ENCODE assay signal across 20 mouse cellular contexts in genomic region chr15:85311058-85311657, GRCm38 (mm10). TPM values are rescaled to one million over a fixed set of nuclear protein-coding genes. Genes with fewer than 3 reads are reported as not detected.
DNase-seq lines count a peak whose midpoint lies in the region; ATAC-seq and TF ChIP-seq lines count a peak whose summit lies in the region.
"Had no signal": no experiment of that assay in that cellular context is flagged by ENCODE, and none has a peak within 500 bp of the region (broad histone marks: within the 10 kb centered on the region; RNA-seq: fewer than 3 reads in every experiment).

No protein-coding gene starts in this region.

- 52% methylated on average over 10 of the region's 10 CpGs for WGBS in liver, embryonic 16.5 days (ENCODE audit: insufficient replicate concordance)
- 50% methylated on average over 10 of the region's 10 CpGs for WGBS in lung, adult 2 months
- WGBS in intestine, embryonic 15.5 days, result 55% methylated on average over 10 of the region's 10 CpGs
- 43% methylated on average over 10 of the region's 10 CpGs for WGBS in stomach, embryonic 16.5 days

- H3K27ac ChIP-seq in liver, embryonic 16.5 days (ENCODE audit: low read length), result no peak overlapping the region
- no peak overlapping the region for H3K27ac ChIP-seq in intestine, embryonic 15.5 days
- H3K27ac ChIP-seq in stomach, embryonic 16.5 days (ENCODE audit: low read length), result no peak overlapping the region
- H3K27ac ChIP-seq: forebrain, embryonic 13.5 days; heart, adult 2 months; hindbrain, embryonic 13.5 days; kidney, postnatal 0 days; limb, embryonic 15.5 days; macrophage; neural tube, embryonic 13.5 days had no signal

- DNase-seq in liver, result no peak
- peak; percentile 51 for DNase-seq in lung, postnatal 25 days (ENCODE audit: low spot score)
- no peak for DNase-seq in lung, adult 2 months
- no peak for DNase-seq in spleen, postnatal 14 days (ENCODE audit: low spot score in 2 of 2)
- DNase-seq: adrenal gland, postnatal 14 days; cerebellum, adult 8-10 months; gastrocnemius, postnatal 36 days; heart, adult 2 months; kidney, adult 18-20 months; left cerebral cortex, postnatal 4 days had no signal

- H3K4me2 ChIP-seq in liver, embryonic 16.5 days (ENCODE audit: low read depth, low read length), result peak overlapping the region; percentile 18; the same call in 1 of the 2 replicates
- H3K4me2 ChIP-seq in intestine, embryonic 15.5 days (replicated peaks), result peak overlapping the region; percentile 15; the same call in 1 of the 2 replicates
- no peak overlapping the region for H3K4me2 ChIP-seq in stomach, embryonic 16.5 days (ENCODE audit: low read depth, low read length)
- H3K4me2 ChIP-seq: forebrain, embryonic 13.5 days; hindbrain, embryonic 13.5 days; limb, embryonic 15.5 days; neural tube, embryonic 13.5 days had no signal

- no peak for TF ChIP-seq POLR2A in lung, adult 2 months (IDR thresholded peaks at IDR 0.05; ENCODE audit: borderline replicate concordance, extremely low read depth, low read depth, low read length)

- no peak overlapping the region for H3K4me3 ChIP-seq in liver, embryonic 16.5 days (ENCODE audit: low read depth, low read length)
- H3K4me3 ChIP-seq in lung, adult 2 months (replicated peaks; ENCODE audit: extremely low read depth, low read depth, low read length), result no peak overlapping the region
- H3K4me3 ChIP-seq in intestine, embryonic 15.5 days (replicated peaks), result no peak overlapping the region
- H3K4me3 ChIP-seq in stomach, embryonic 16.5 days (replicated peaks; ENCODE audit: low read length), result no peak overlapping the region
- H3K4me3 ChIP-seq: forebrain, embryonic 13.5 days; heart, adult 2 months; hindbrain, embryonic 13.5 days; limb, embryonic 15.5 days; neural tube, embryonic 13.5 days had no signal

- TF ChIP-seq CTCF in lung, adult 2 months (IDR thresholded peaks at IDR 0.05; ENCODE audit: insufficient read depth, low read length), result no peak

- H3K9me3 ChIP-seq in liver, embryonic 16.5 days (replicated peaks; ENCODE audit: control insufficient read depth, low read length), result peaks cover 3% of the 10 kb centered on the region; the same call in 1 of the 2 replicates
- no peaks in the 10 kb centered on the region for H3K9me3 ChIP-seq in intestine, embryonic 15.5 days
- H3K9me3 ChIP-seq in stomach, embryonic 16.5 days (replicated peaks; ENCODE audit: control insufficient read depth, low read length), result peaks cover 4% of the 10 kb centered on the region
- H3K9me3 ChIP-seq: forebrain, embryonic 13.5 days; limb, embryonic 15.5 days; neural tube, embryonic 13.5 days had no signal

- H3K27me3 ChIP-seq in liver, embryonic 16.5 days (ENCODE audit: control insufficient read depth, insufficient read depth, low read depth, low read length), result no peaks in the 10 kb centered on the region
- no peaks in the 10 kb centered on the region for H3K27me3 ChIP-seq in intestine, embryonic 15.5 days (replicated peaks)
- no peaks in the 10 kb centered on the region for H3K27me3 ChIP-seq in stomach, embryonic 16.5 days (ENCODE audit: control insufficient read depth, insufficient read depth, low read length)
- H3K27me3 ChIP-seq: forebrain, embryonic 13.5 days; hindbrain, embryonic 13.5 days; neural tube, embryonic 13.5 days had no signal

- no peaks in the 10 kb centered on the region for H3K4me1 ChIP-seq in liver, embryonic 16.5 days (ENCODE audit: control insufficient read depth, low read depth, low read length)
- no peaks in the 10 kb centered on the region for H3K4me1 ChIP-seq in lung, adult 2 months (ENCODE audit: control insufficient read depth, insufficient read depth, low read length)
- peaks cover 17% of the 10 kb centered on the region for H3K4me1 ChIP-seq in intestine, embryonic 15.5 days (replicated peaks)
- 0 out of 2 replicates have a peak, but pooled peaks cover 3% of the 10 kb centered on the region for H3K4me1 ChIP-seq in stomach, embryonic 16.5 days (ENCODE audit: control insufficient read depth, insufficient read depth, low read length)

- H3K9ac ChIP-seq in liver, embryonic 16.5 days (ENCODE audit: low read depth, low read length), result no peak overlapping the region
- no peak overlapping the region for H3K9ac ChIP-seq in intestine, embryonic 15.5 days
- no peak overlapping the region for H3K9ac ChIP-seq in stomach, embryonic 16.5 days (ENCODE audit: low read length)
- H3K9ac ChIP-seq: forebrain, embryonic 13.5 days; hindbrain, embryonic 13.5 days; limb, embryonic 15.5 days; neural tube, embryonic 13.5 days had no signal

- ATAC-seq in liver, embryonic 16.5 days (ENCODE audit: low read depth), result no peak
- ATAC-seq in intestine, embryonic 15.5 days, result peak; percentile 79
- peak; percentile 70 for ATAC-seq in stomach, embryonic 16.5 days (ENCODE audit: insufficient read depth, low FRiP score)
- ATAC-seq: CD4-positive, CD25-positive, alpha-beta regulatory T cell, adult 4 months; forebrain, embryonic 13.5 days had no signal

- H3K36me3 ChIP-seq in liver, embryonic 16.5 days (ENCODE audit: control insufficient read depth, insufficient read depth), result no peaks in the 10 kb centered on the region
- H3K36me3 ChIP-seq in intestine, embryonic 15.5 days, result no peaks in the 10 kb centered on the region
- H3K36me3 ChIP-seq in stomach, embryonic 16.5 days (ENCODE audit: control insufficient read depth, insufficient read depth, low read length), result no peaks in the 10 kb centered on the region
- H3K36me3 ChIP-seq: hindbrain, embryonic 13.5 days; limb, embryonic 15.5 days; neural tube, embryonic 13.5 days had no signal

RNA-seq across cellular contexts. Expression of gene Atxn10, which starts 24.9 kb away (rescaled TPM):
- polyA plus RNA-seq in liver, embryonic 16.5 days (2015; fragmentation: Nextera tagmentation; extraction: Ambion mirVana), result 93.1 and 96.3 TPM in 2 replicates
- polyA plus RNA-seq in lung, adult 2 months (2012; rRNA removed), result 116 and 131 TPM in 2 replicates
- 211 and 212 TPM in 2 replicates for polyA plus RNA-seq in intestine, embryonic 15.5 days (2015; fragmentation: Nextera tagmentation; extraction: Ambion mirVana)
- polyA plus RNA-seq in stomach, embryonic 16.5 days (2015; fragmentation: Nextera tagmentation; extraction: Ambion mirVana), result 209 and 215 TPM in 2 replicates
